Mouse (Mus musculus) liver, postnatal 0 days (tissue): ENCODE measurements at regions not wholly inside any gene's neighbourhood (a gene's known extent, or its start where the extent isn't known, plus 50 kb on each side); places are given as distances from the start of the nearest gene placed in this dataset.

Source experiments
- ATAC-seq: fragments of 200-750 bp; cut with Nextera tagmentation; 2 replicates; pipeline ENCODE4 v1.8.0; 2017; ENCODE audit warnings: mild to moderate bottlenecking, moderate library complexity
- DNase-seq: peaks from one replicate; pipeline ENCODE4 v3.0.0-alpha.2; 2016
- H3K27ac ChIP-seq: fragments of 300-500 bp; sonication (generic); 2 replicates; pipeline ENCODE4 v1.5.1; 2014; ENCODE audit warnings: antibody characterized with exemption, moderate library complexity, mild to moderate bottlenecking, low read depth
- H3K27me3 ChIP-seq: fragments of 300-500 bp; sonication (generic); 2 replicates; pipeline ENCODE4 v1.6.1; 2014; ENCODE audit warnings: low read length, control low read depth, mixed read lengths; ENCODE audit not compliant: insufficient read depth
- H3K36me3 ChIP-seq: fragments of 300-500 bp; sonication (generic); replicated peaks from 2 replicates; pipeline ENCODE4 v1.6.1; 2014; ENCODE audit warnings: mild to moderate bottlenecking, control low read depth, low read length, moderate library complexity, mixed read lengths; ENCODE audit not compliant: insufficient read depth
- H3K4me1 ChIP-seq: fragments of 300-500 bp; sonication (generic); 2 replicates; pipeline ENCODE4 v1.6.1; 2014; ENCODE audit warnings: antibody characterized with exemption, mild to moderate bottlenecking, control low read depth; ENCODE audit not compliant: insufficient read depth
- H3K4me2 ChIP-seq: fragments of 300-500 bp; sonication (generic); 2 replicates; pipeline ENCODE4 v1.6.1; 2014; ENCODE audit warnings: low read depth, mild to moderate bottlenecking, low read length, moderate library complexity, mixed read lengths
- H3K4me3 ChIP-seq: fragments of 300-500 bp; sonication (generic); 2 replicates; pipeline ENCODE4 v1.5.1; 2014; ENCODE audit warnings: low read depth, low read length
- H3K9ac ChIP-seq: fragments of 300-500 bp; sonication (generic); replicated peaks from 2 replicates; pipeline ENCODE4 v1.6.1; 2014; ENCODE audit warnings: mild to moderate bottlenecking, moderate library complexity
- H3K9me3 ChIP-seq: fragments of 300-500 bp; sonication (generic); 2 replicates; pipeline ENCODE4 v1.6.1; 2016; ENCODE audit warnings: mild to moderate bottlenecking, control low read depth, low read length, mixed read lengths
- CTCF ChIP-seq: sonication (generic); IDR thresholded peaks from 2 replicates; pipeline ENCODE4 v1.5.1; 2016; ENCODE audit warnings: antibody characterized with exemption, low read depth
- EP300 ChIP-seq: IDR thresholded peaks from 2 replicates; pipeline ENCODE4 v1.6.1; 2016; ENCODE audit warnings: antibody characterized with exemption, low read depth, mild to moderate bottlenecking
- WGBS: fragments of 180-500 bp; shearing (Covaris S2); extraction: QIAGEN DNeasy Blood & Tissue Kit; methylation state at CpG from one replicate; pipeline ENCODE4 v1.1.7; 2014; ENCODE audit not compliant: insufficient replicate concordance; 5-methylcytosine and 5-hydroxymethylcytosine counted together

DNA sequence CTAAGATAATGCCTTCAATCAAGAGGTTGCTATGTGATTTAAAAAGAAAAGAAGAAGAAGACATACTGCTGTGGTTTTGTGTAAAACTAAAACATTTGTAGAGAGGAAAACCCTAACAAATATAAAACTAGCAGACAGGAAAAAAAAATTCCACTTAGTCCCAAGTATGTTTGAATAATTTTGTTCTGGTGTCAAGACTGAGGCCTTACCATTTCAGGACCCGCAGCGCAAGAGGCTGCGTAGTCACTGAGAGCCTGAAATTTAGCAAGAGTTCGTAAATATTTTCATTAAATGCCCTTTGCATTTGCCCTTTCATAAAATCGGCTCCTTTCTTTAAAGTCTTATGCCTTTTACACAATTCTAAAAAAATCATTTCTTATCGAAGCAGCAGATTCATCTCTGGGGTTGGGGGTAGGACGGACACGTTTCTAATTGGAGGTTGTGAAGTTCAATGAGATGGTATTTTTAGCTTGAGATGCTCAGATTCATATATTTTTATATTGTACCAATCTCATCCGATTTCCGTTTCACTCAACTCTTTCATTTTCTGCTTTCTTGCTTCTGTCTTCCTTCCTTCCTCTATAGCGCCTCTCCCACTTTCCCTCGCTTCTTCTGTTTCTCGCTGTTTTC is 222.6 kb downstream of the Mef2c start:
- Histone ChIP-seq H3K36me3 (no peaks in the 10 kb centered on the region), H3K9me3 (no peaks in the 10 kb centered on the region), H3K4me1 (peaks cover 16% of the 10 kb centered on the region; the same call in 1 of the 2 replicates), H3K9ac (no peak overlapping the region), H3K27me3 (peaks cover 97% of the 10 kb centered on the region), H3K4me3 (no peak overlapping the region), H3K4me2 (no peak overlapping the region), H3K27ac (no peak overlapping the region)
- no peak for DNase-seq
- ATAC-seq, result no peak
- TF ChIP-seq EP300 (no peak), CTCF (no peak)
- 7% methylated on average over 13 of the region's 13 CpGs for WGBS

DNA sequence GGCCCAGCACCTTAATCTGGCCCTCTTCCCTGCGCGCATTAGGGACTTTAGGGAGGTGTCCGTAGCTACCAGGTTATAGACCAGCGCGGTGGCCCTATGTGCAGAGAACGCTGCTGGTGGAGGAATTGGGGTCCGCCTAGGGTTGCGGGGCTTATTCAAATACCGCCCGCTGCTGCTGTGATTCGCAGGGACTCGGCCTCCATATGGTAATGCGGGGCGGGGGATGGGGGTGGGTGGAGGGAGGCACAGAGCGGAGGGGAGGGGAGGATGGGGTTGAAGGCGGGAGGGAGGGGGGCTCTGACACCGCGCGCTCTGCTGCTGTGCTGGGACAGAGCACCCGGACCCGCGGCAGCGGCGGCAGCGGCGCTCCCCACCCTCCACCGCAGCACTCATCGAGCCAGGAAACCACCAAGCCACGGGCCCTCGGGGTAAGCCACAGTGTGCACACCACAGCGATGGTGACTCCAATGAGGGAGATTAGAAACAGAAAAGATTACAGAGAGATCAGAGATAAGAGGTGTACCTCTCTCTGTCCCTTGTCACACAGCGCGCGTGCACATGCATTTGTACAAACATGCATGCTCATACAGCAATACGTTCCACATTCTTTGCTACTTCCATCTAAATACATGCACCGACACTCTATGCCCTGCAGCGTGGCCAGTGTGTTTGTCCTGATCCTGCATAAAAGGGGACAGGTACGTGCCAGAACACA is 223.4 kb downstream of the Mef2c start:
- no peak for TF ChIP-seq EP300
- no peak for TF ChIP-seq CTCF
- DNase-seq (no peak), ATAC-seq (no peak)
- Histone ChIP-seq H3K4me1 (peaks cover 16% of the 10 kb centered on the region; the same call in 1 of the 2 replicates), H3K36me3 (no peaks in the 10 kb centered on the region), H3K9me3 (no peaks in the 10 kb centered on the region), H3K9ac (no peak overlapping the region), H3K27ac (no peak overlapping the region), H3K27me3 (peaks cover 97% of the 10 kb centered on the region), H3K4me3 (no peak overlapping the region), H3K4me2 (no peak overlapping the region)
- under 1% methylated on average over 36 of the region's 38 CpGs for WGBS

DNA sequence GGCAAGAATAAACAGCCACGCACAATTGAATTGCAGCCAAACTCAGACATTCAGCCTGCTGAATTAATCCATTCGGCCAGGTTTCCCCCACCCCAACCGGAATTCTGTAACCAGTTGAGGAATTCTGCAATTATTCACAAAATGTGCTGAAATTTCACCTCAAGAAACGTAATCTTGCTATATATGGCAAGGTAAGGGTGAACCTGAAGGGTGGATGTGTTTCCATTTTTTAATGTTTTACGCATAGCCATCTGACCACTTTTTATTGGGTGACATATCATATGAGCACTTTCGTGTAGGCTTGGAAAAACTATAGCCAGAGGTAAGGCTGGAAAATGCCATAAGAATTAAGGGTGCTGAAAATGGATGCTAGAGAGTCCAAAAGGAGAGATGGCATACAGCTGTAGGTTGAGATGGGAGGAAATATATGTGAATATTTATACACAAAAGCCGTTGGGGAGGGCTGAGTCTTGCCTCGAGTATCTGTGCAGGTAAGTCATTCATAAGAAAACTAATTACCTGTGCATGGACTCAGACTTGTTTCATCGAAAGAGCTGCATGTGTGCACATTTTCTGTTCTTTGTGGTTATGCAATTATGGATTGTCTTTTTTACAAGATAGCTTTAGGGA is 224.0 kb downstream of the Mef2c start:
- DNase-seq (no peak), ATAC-seq (no peak)
- peaks cover 97% of the 10 kb centered on the region for H3K27me3 ChIP-seq
- H3K4me2 ChIP-seq, result no peak overlapping the region
- TF ChIP-seq EP300, result no peak
- no peak for TF ChIP-seq CTCF
- no peak overlapping the region for H3K27ac ChIP-seq
- H3K4me1 ChIP-seq, result peaks cover 16% of the 10 kb centered on the region; the same call in 1 of the 2 replicates
- H3K4me3 ChIP-seq, result no peak overlapping the region
- WGBS, result 14% methylated on average over 9 of the region's 9 CpGs
- no peaks in the 10 kb centered on the region for H3K36me3 ChIP-seq
- no peaks in the 10 kb centered on the region for H3K9me3 ChIP-seq
- H3K9ac ChIP-seq, result no peak overlapping the region

DNA sequence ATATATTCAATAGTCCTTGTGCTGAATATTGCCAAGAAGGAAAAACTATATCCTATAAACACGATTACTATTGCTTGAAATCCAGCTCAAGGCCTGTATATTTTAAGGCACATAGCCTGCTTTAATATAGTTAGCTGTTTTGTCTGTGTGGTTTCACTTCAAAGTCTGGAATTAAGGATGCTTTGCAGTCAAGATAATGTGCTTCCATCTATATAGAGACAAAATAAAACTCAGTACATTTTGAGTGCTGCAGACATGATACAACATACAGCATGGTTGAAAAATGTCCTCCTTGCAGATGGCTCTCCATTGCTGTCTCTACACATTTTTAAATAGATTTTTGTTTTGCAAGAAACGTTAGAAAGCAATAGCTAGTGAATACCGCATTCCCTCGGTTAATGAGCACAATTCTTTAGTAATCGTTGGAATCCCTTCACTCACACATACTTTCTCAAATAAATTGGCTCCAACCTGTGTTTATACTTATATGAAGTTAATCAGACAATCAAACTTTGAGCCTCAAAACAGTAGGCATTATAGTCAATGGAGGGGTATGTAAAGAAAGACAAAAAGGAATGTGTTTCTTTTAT is 224.7 kb downstream of the Mef2c start:
- H3K9me3 ChIP-seq, result no peaks in the 10 kb centered on the region
- H3K4me3 ChIP-seq, result no peak overlapping the region
- peaks cover 96% of the 10 kb centered on the region for H3K27me3 ChIP-seq
- H3K27ac ChIP-seq, result no peak overlapping the region
- DNase-seq (no peak), ATAC-seq (no peak)
- no peak overlapping the region for H3K4me2 ChIP-seq
- peaks cover 16% of the 10 kb centered on the region; the same call in 1 of the 2 replicates for H3K4me1 ChIP-seq
- H3K9ac ChIP-seq, result no peak overlapping the region
- 8% methylated on average over 5 of the region's 5 CpGs for WGBS
- no peak for TF ChIP-seq CTCF
- no peak for TF ChIP-seq EP300
- no peaks in the 10 kb centered on the region for H3K36me3 ChIP-seq

DNA sequence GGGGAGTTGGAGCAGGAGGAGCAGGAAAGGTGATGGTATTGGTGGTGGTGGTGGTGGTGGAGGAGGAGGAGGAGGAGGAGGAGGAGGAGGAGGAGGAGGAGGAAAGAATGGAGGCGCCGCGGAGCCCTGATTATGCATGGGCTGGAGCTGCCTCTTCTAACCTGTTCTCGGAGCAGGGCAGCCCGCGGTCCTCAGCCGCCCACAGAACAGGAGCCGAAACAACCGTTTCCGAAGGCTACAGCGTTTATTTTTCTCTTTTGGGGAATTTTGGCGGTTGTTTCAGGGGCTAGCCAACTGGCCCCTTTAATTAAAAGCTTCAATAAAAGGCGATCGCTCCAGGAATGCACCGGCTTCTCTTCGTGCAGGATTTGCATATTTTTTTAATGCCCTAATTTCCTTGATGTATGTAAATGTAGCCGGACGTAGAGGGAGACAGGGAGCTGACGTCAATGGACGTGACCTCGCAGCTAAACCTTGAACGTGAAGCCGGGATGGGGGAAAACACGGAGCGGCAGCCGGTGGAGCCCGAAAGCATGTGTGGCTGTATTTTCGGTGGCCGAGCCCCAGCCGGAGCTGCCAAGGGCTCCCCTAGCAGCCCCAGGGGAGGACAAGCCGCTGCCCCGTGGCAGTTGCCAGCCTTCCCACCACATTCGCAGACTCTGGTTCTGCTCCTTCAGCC is 225.6 kb downstream of the Mef2c start:
- Histone ChIP-seq H3K9ac (no peak overlapping the region), H3K27ac (no peak overlapping the region), H3K9me3 (no peaks in the 10 kb centered on the region), H3K4me2 (peak overlapping the region; percentile 36), H3K4me3 (peak overlapping the region; percentile 9), H3K36me3 (no peaks in the 10 kb centered on the region), H3K27me3 (peaks cover 96% of the 10 kb centered on the region), H3K4me1 (peaks cover 16% of the 10 kb centered on the region; the same call in 1 of the 2 replicates)
- no peak for ATAC-seq
- 1% methylated on average over 33 of the region's 33 CpGs for whole genome bisulfite sequencing
- peak; percentile 26 for DNase-seq
- TF ChIP-seq CTCF, result no peak
- TF ChIP-seq EP300, result no peak
